Mouse (Mus musculus) mature B cell (primary cell): ENCODE results near the gene Ecsit.

ENCODE experiments used
- in situ Hi-C: fragments of 300-500 bp; cut with MboI; formaldehyde crosslinking; loops from 2 replicates; pipeline ENCODE4 v1.14.3; 2019

The Ecsit gene

GRCm38 (mm10) chr9:22051161-22051957 lies 33.9 kb downstream of the Ecsit start:
- in situ Hi-C loops: no loop called here

GRCm38 (mm10) chr9:22050351-22050889 lies 34.8 kb downstream of the Ecsit start:
- in situ Hi-C loops: no loop called here

GRCm38 (mm10) chr9:22049721-22050270 lies 35.4 kb downstream of the Ecsit start:
- in situ Hi-C loops: no loop called here

- in situ Hi-C loops: no loop called here
Measured at GRCm38 (mm10) chr9:22049315-22049714, 35.9 kb downstream of the Ecsit start.

DNA sequence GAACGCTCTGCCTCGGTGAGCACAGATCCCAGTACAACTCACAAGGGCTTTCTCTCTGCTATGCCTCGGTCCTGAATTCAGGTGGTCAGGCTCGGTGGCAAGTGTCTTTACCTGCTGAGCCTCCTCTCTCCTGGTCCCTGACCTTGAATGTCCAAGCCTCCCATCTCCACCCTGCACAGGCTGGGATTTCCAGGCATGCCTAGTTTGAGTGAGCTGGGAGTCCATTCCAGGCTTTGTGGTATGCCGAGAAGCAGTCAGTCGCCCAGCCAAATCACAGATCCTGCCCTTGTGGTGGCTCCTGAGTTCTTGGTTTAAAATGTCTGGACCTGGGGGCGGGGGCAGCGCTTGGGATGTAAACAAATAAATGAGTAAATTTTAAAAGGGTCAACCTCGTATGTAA lies 37.9 kb downstream of the Ecsit start:
- in situ Hi-C loops: no loop called here

- in situ Hi-C loops: no loop called here
Measured at GRCm38 (mm10) chr9:22041832-22042231, 43.4 kb downstream of the Ecsit start.

DNA sequence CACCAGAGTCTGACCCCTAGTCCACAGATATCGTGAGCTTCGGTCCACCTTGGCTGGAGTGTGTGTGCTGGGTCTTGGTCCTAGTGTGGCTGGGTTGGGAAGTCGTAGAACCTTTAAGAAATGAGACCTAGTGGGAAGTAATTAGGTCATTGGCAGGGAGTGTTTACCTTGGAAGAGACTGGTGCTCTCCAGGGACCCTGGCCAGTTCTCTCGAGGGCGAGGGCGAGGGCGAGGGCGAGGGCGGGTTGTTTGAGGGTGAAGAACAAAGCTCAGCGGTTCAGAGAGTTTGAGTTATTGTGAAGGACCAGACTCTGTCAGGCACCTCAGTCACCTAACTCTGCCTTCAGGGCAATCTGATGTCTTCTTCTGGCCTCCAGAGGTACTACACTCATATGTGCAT lies 47.4 kb downstream of the Ecsit start:
- in situ Hi-C loops: no loop called here

GRCm38 (mm10) chr9:22035300-22036044 lies 49.8 kb downstream of the Ecsit start:
- in situ Hi-C loops: no loop called here

GRCm38 (mm10) chr9:22030386-22030785 lies 54.9 kb downstream of the Ecsit start:
- in situ Hi-C loops: no loop called here

GRCm38 (mm10) chr9:22028467-22028866 lies 56.8 kb downstream of the Ecsit start:
- in situ Hi-C loops: no loop called here

DNA sequence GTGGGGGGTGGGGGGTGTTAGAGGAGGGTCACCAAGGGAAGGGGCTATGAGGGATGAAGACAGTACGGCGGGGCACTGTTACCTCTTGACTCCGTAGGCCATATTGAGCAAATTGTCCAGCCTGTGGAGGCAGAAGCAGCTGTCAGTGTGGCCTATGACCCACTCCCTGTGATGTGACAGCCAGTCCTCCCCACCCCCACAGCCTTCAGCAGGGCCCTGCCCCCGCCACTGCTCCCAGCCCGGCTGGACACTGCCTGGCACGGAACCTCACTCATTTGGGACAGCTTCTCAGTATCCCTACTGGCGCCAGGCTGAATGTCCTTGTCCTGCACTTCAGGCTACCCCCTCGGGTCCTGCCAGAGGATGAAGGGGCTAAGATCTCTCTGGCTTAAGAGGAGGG lies 60.6 kb downstream of the Ecsit start:
- in situ Hi-C loops: no loop called here
